8 mouse cellular contexts compared by ENCODE assay signal in genomic region chr19:31074717-31075063, GRCm38 (mm10). TPM values are rescaled to one million over a fixed set of nuclear protein-coding genes. Genes with fewer than 3 reads are reported as not detected.
A peak's percentile ranks its signal among the peaks of the same experiment; 100 is the strongest.
DNase-seq lines count a peak whose midpoint lies in the region; ATAC-seq and TF ChIP-seq lines count a peak whose summit lies in the region.

No protein-coding gene starts in this region.

- peak overlapping the region; percentile 54 for H3K4me2 ChIP-seq in heart, postnatal 0 days (ENCODE audit: low read depth, low read length)
- peak overlapping the region; percentile 14; the same call in 1 of the 2 replicates for H3K4me2 ChIP-seq in limb, embryonic 15.5 days
- no peak overlapping the region for H3K4me2 ChIP-seq in liver, embryonic 12.5 days

- ATAC-seq in heart, postnatal 0 days (ENCODE audit: insufficient read depth, low read depth): no peak
- no peak for ATAC-seq in limb, embryonic 15.5 days (ENCODE audit: insufficient number of reproducible peaks, low FRiP score, low TSS enrichment, low read depth)
- ATAC-seq in liver, embryonic 12.5 days: no peak

- peak overlapping the region; percentile 31; the same call in 1 of the 2 replicates for H3K27ac ChIP-seq in heart, postnatal 0 days (ENCODE audit: low read depth)
- H3K27ac ChIP-seq in limb, embryonic 15.5 days: no peak overlapping the region
- no peak overlapping the region for H3K27ac ChIP-seq in liver, embryonic 12.5 days

- no peaks in the 10 kb centered on the region for H3K36me3 ChIP-seq in heart, postnatal 0 days (replicated peaks; ENCODE audit: control insufficient read depth, insufficient read depth, low read length)
- H3K36me3 ChIP-seq in limb, embryonic 15.5 days: no peaks in the 10 kb centered on the region
- H3K36me3 ChIP-seq in liver, embryonic 12.5 days: no peaks in the 10 kb centered on the region

- H3K4me1 ChIP-seq in heart, postnatal 0 days (ENCODE audit: control insufficient read depth, insufficient read depth): no peaks in the 10 kb centered on the region
- no peaks in the 10 kb centered on the region for H3K4me1 ChIP-seq in limb, embryonic 15.5 days
- H3K4me1 ChIP-seq in liver, embryonic 12.5 days: no peaks in the 10 kb centered on the region

- H3K9ac ChIP-seq in heart, postnatal 0 days (replicated peaks; ENCODE audit: low read depth, low read length): peak overlapping the region; percentile 9; the same call in 1 of the 2 replicates
- no peak overlapping the region for H3K9ac ChIP-seq in limb, embryonic 15.5 days
- no peak overlapping the region for H3K9ac ChIP-seq in liver, embryonic 12.5 days

- WGBS in heart, postnatal 0 days: 11% methylated on average over 3 of the region's 3 CpGs
- WGBS in limb, embryonic 15.5 days: 13% methylated on average over 3 of the region's 3 CpGs
- 30% methylated on average over 3 of the region's 3 CpGs for WGBS in liver, embryonic 12.5 days (ENCODE audit: insufficient replicate concordance)

- no peaks in the 10 kb centered on the region for H3K9me3 ChIP-seq in heart, postnatal 0 days (replicated peaks; ENCODE audit: control insufficient read depth, low read length)
- H3K9me3 ChIP-seq in limb, embryonic 15.5 days: no peaks in the 10 kb centered on the region
- H3K9me3 ChIP-seq in liver, embryonic 12.5 days (replicated peaks): no peaks in the 10 kb centered on the region

- H3K27me3 ChIP-seq in heart, postnatal 0 days (ENCODE audit: control insufficient read depth, insufficient read depth, low read length): no peaks in the 10 kb centered on the region
- no peaks in the 10 kb centered on the region for H3K27me3 ChIP-seq in limb, embryonic 15.5 days
- 0 out of 2 replicates have a peak, but pooled peaks cover 6% of the 10 kb centered on the region for H3K27me3 ChIP-seq in liver, embryonic 12.5 days (replicated peaks)

- peak overlapping the region; percentile 25 for H3K4me3 ChIP-seq in heart, postnatal 0 days (ENCODE audit: low read depth, low read length)
- no peak overlapping the region for H3K4me3 ChIP-seq in limb, embryonic 15.5 days
- no peak overlapping the region for H3K4me3 ChIP-seq in liver, embryonic 12.5 days

- TF ChIP-seq EP300 in heart, postnatal 0 days (IDR thresholded peaks at IDR 0.05; ENCODE audit: low read depth): no peak

- no peak for TF ChIP-seq CTCF in heart, postnatal 0 days (IDR thresholded peaks at IDR 0.05; ENCODE audit: low read depth)

- DNase-seq in cerebellum, postnatal 14 days: peak; percentile 11 to 23
- DNase-seq in cerebellum, adult 11-12 months: no peak
- DNase-seq in ZHBTc4 (ENCODE audit: low read depth, low spot score): peak; percentile 56
- DNase-seq in heart, postnatal 0 days (ENCODE audit: low spot score): no peak
- no peak for DNase-seq in testis, postnatal 14 days (ENCODE audit: low spot score)
- DNase-seq in urinary bladder, adult 2 months (ENCODE audit: low spot score): no peak

RNA-seq across cellular contexts. Expression of gene Cstf2t, which starts 7.9 kb away (rescaled TPM):
- total RNA-seq in heart, postnatal 0 days (2014; rRNA removed; ENCODE audit: low replicate concordance): 37.8 and 38.8 TPM in 2 replicates
- polyA plus RNA-seq in heart, postnatal 0 days (2015; fragmentation: Nextera tagmentation; extraction: Ambion mirVana): 31.2 and 34.8 TPM in 2 replicates
- 42.3 and 46.3 TPM in 2 replicates for polyA plus RNA-seq in limb, embryonic 15.5 days (2015; fragmentation: Nextera tagmentation; extraction: Ambion mirVana)
- 21.3 and 22.1 TPM in 2 replicates for polyA plus RNA-seq in liver, embryonic 12.5 days (2016; fragmentation: Nextera tagmentation; extraction: Ambion mirVana)
- 19.5 and 20.9 TPM in 2 replicates for polyA plus RNA-seq in urinary bladder, adult 2 months (2012; rRNA removed)

Comparison
In these comparisons a context has a peak if more than half of its experiments do, and no peak if none do; other contexts are left out.
1. DNase-seq: peak in cerebellum, postnatal 14 days (2 of 2) and ZHBTc4 (single experiment); none in cerebellum, adult 11-12 months (single experiment), heart, postnatal 0 days (single experiment), testis, postnatal 14 days (single experiment) and urinary bladder, adult 2 months (single experiment).